Mouse (Mus musculus) liver, embryonic 14.5 days (tissue): ENCODE data around the gene Nfia.

Source experiments
- CTCF ChIP-seq: IDR thresholded peaks from 2 replicates; pipeline ENCODE4 v1.5.1; 2016; ENCODE audit warnings: antibody characterized with exemption, low read depth, control low read depth
- EP300 ChIP-seq: IDR thresholded peaks from 2 replicates; pipeline ENCODE4 v1.6.1; 2016; ENCODE audit warnings: antibody characterized with exemption, low read depth

DNA sequence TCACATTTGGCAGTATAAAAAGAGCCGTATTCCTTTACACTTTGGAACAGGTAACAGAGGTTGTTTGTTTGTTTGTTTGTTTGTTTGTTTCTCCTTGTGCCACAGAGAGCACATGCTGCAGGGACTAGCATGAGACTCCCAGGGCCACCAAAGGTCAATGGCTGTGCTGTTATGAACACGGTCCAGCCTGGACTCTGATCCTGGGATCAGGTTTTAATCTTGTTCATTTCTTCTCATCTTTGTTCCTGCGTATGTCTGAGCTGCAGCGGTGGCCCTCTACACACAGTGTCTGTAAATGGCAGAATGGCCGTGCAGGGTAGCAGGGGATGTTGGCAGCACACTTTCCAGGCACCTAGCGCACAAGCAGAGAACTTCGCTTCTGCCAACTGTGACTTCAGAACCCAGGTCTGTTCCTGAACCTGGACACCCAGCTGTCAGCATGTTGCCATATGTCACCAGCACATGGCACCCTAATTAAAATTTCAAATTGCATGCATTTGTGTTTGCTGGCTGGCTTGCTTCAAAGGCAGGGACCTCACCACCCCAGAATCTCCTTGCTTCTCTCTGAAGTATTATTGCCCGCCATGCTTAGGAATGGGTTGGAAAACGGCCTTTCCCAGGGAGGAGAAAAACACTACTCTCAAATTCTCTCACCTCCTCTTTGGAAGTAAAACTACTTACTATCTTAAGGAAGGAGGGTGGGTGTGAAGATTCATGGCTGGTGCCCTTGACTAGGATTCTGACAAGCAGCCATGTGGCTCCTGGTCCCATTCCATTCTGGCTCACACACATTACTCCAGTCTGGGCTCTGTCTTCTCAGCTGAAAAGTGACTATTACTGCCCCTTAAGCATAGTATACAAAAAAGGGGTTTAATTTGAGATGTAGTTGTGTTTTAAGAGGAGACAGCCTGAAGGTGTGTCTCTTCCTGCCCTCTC is 107.9 kb downstream of the Nfia start:
- TF ChIP-seq CTCF = no peak
- no peak for TF ChIP-seq EP300
